Mouse (Mus musculus): ENCODE results near the gene Themis2. TPM values are rescaled to one million over a fixed set of nuclear protein-coding genes. Genes with fewer than 3 reads are reported as not detected.

Gene Themis2
- polyA plus RNA-seq (2017; shearing (Covaris generic)), result 0.22 TPM

DNA sequence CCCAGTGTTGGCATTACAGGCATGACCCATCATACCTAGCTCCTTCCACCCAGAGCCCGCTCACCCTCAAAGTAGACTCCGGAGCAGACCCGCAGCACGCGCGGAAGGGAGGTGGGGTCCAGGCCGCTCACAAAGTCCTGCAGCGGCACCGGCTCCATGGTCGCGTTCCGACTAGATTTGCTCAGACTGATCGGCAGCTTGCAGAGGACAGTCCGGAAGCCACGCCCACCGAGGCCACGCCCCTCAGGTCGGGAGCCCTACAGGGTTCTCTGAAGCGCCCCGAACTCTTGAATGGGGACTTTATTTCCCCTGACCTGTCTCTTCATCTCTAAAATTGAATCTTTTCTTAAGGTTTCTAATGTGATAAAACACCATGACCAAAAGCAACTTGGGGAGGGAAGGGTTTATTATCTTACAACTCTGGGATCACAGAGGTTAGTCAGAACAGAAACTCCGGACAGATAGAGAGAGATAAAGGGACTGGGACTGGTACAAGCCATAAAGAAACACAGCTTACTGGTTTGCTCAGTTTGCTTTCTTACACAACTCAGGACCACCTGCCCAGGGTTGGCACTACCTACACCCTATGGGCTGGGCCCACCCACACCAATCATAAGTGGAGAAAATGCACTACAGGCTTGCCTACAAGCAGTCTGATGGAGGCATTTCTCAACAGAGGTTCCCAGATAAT lies at the start of gene Themis2:
Gene Themis2 (minus strand): TSS at position 192 of the 691 bp plus-strand sequence.

DNA sequence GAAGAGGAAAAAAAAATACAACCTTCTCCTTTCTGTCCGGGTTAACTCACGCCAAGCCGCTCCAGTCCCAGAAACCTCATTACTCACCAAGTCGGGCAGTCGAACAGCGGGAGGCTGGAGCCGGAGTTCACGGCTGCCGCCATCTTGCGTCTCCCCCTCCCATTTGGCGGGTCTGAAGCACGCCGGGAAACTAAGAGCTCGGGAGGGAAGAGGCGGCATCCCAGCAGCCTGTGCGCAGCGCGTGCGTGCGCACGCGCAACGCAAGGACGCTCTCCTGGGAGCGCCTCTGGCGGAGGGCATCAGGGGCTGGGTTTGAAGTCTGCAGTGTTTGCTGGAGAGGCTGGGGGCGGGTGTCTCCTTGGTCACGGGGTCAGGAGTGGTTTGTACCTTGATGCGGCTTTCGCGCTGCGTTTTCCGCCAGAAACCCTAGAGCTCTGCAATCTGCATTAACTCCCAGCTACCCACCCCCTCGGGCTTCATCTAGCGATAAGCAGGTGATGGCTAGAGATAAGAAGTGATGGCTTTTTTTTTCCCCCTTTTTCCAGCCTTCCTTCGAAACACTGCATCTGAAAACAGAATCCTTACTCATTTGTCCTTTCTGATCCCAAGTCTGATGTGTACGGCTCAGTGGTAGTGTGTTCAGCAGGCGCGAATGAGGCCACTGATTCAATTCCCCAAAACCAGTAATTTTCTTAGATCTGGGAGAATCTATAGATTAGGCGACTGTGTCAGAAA lies 47.0 kb upstream of the Themis2 start, which contains the start of gene Ppp1r8:
Gene Ppp1r8 (minus strand): TSS at position 200 of the 735 bp plus-strand sequence.

DNA sequence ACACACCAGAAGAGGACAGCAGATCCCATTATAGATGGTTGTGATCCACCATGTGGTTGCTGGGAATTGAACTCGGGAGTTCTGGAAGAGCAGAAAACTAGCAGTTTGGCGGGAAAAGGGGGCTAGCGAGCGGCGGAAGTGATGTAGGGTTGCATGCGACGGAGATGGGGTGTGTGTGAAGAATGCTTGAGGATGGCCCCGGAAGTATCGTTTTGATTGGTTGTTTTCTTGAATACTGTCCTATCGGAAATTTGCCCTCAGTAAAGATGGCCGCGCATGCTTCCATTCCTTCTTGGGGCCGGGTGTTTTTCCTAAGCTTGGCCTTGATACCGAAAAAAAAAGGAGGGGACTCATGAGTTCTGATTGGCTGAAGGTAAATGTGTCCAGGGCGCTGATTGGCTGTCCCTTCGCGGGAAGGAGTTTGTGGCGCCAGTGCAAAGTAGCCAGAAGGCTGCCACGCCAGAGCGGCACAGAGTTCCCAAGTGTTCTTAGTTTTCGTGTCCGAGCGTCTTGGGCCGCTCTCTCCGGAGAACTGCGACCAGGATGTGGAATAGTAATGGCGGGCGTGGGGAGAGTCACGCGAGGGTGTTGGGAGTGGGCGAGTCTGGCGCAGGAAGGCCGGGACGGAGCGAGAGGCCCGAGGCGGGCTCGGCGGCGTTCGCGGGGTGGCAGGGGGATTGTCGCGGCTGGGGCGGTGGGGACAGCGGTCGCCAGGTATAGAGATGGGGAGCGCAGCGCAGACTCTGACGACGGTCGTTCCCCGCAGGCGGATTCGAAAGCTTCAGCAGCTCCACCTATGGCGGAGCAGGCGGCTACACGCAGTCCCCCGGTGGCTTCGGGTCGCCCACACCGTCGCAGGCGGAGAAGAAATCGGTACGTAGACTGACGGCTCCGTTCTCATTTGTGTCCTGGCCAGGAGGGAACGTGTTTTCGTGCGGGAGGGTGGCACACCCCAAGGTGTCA lies 28.0 kb downstream of the Themis2 start, which contains the start of gene Rpa2:
Gene Rpa2 (plus strand): TSS at position 419 of the 963 bp plus-strand sequence.

DNA sequence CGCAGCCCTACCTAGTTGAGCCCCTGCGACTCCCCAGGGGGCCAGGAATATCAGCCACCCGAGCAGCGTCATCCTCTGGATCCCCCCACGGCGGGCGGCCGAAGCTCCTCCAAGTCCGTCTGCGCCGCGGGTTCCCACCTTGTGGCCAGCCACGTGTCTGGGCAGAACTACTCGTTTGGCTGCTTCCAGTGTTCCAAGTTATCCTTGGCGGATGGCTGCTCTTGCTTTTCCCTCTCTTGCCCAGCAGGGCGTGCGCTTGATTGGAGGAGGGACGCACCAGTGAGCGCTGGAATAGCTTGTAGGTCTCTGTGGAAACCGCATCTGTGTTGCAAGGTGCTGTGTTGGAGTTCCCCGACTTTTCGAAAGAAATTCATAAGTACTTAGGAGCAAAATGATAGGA lies 39.2 kb downstream of the Themis2 start, which contains the start of gene Smpdl3b:
Gene Smpdl3b (minus strand): TSS at position 279 of the 400 bp plus-strand sequence.

DNA sequence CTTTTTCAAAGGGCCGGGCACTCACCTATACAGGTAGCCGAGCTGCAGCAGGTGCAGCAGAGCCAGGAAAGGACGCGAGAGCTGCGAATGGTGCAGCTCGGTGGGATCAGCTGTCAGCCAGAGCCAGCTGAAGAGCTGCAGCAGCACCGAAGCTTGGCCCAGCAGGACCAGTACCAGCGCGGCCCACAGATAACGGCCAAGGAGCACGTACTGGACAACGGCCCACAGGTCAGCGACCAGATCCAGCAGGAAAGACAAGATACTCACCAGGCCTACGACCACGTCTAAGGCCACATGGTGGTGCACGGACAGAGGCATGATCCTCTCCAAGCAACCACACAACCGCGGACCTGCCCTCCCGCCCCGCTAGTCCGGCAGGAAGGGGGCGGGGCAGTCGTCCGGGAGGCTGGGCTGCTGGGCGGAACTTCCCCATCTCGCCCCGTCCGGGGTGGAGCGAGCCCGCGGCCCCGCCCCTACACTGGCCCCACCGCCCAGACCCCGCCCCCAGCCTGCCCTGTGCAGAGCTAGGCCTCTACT lies 64.0 kb downstream of the Themis2 start, which contains the start of gene Xkr8:
Gene Xkr8 (minus strand): TSS at position 399 of the 537 bp plus-strand sequence.

Other genes starting within 250 kb of the Themis2 start
- not detected for gene Ptafr, start 232.3 kb downstream of the Themis2 start, polyA plus RNA-seq (2017; shearing (Covaris generic))
- 59.9 TPM for gene Eya3, start 157.4 kb downstream of the Themis2 start, polyA plus RNA-seq (2017; shearing (Covaris generic))
- 0.41 TPM for gene Xkr8, start 63.8 kb downstream of the Themis2 start, polyA plus RNA-seq (2017; shearing (Covaris generic))
- 0.34 TPM for gene Smpdl3b, start 39.1 kb downstream of the Themis2 start, polyA plus RNA-seq (2017; shearing (Covaris generic))
- 65.4 TPM for gene Rpa2, start 28.1 kb downstream of the Themis2 start, polyA plus RNA-seq (2017; shearing (Covaris generic))
- gene Ppp1r8, start 46.8 kb upstream of the Themis2 start, polyA plus RNA-seq (2017; shearing (Covaris generic)), result 39.6 TPM
- gene Stx12, start 88.1 kb upstream of the Themis2 start, polyA plus RNA-seq (2017; shearing (Covaris generic)), result 22.3 TPM
- gene Fam76a, start 126.2 kb upstream of the Themis2 start, polyA plus RNA-seq (2017; shearing (Covaris generic)), result 52.0 TPM
- 0.60 TPM for gene Fgr, start 177.7 kb upstream of the Themis2 start, polyA plus RNA-seq (2017; shearing (Covaris generic))
- gene Ahdc1, start 214.9 kb upstream of the Themis2 start, polyA plus RNA-seq (2017; shearing (Covaris generic)), result 9.2 TPM